Mouse (Mus musculus) limb, embryonic 11.5 days (tissue): ENCODE measurements around the gene Gpr152. TPM values are rescaled to one million over a fixed set of nuclear protein-coding genes. Genes with fewer than 3 reads are reported as not detected.

ENCODE experiments used
- ATAC-seq: fragments of 200-750 bp; cut with Nextera tagmentation; 2 replicates; pipeline ENCODE4 v1.8.0; 2017; ENCODE audit warnings: low read depth; ENCODE audit not compliant: insufficient number of reproducible peaks, low FRiP score, low TSS enrichment
- DNase-seq: peaks from one replicate; pipeline ENCODE4 v3.0.0-alpha.2; 2015; ENCODE audit warnings: low spot score
- H3K27ac ChIP-seq: fragments of 300-500 bp; sonication (generic); replicated peaks from 2 replicates; pipeline ENCODE4 v1.5.1; 2014; ENCODE audit warnings: low read depth, mild to moderate bottlenecking, low read length
- H3K27me3 ChIP-seq: fragments of 300-500 bp; sonication (generic); 2 replicates; pipeline ENCODE4 v1.6.1; 2014; ENCODE audit warnings: mild to moderate bottlenecking, low read length, mixed read lengths; ENCODE audit not compliant: control insufficient read depth, insufficient read depth
- H3K36me3 ChIP-seq: fragments of 300-500 bp; sonication (generic); 2 replicates; pipeline ENCODE4 v1.6.1; 2014; ENCODE audit warnings: mild to moderate bottlenecking, low read length, moderate library complexity, mixed read lengths; ENCODE audit not compliant: control insufficient read depth, insufficient read depth
- H3K4me1 ChIP-seq: fragments of 300-500 bp; sonication (generic); 2 replicates; pipeline ENCODE4 v1.6.1; 2014; ENCODE audit warnings: low read length, mixed read lengths; ENCODE audit not compliant: control insufficient read depth, insufficient read depth
- H3K4me2 ChIP-seq: fragments of 300-500 bp; sonication (generic); 2 replicates; pipeline ENCODE4 v1.6.1; 2014; ENCODE audit warnings: low read depth, mild to moderate bottlenecking, moderate library complexity; ENCODE audit not compliant: severe bottlenecking
- H3K4me3 ChIP-seq: fragments of 300-500 bp; sonication (generic); 2 replicates; pipeline ENCODE4 v1.5.1; 2014; ENCODE audit warnings: low read depth, low read length
- H3K9ac ChIP-seq: fragments of 300-500 bp; sonication (generic); 2 replicates; pipeline ENCODE4 v1.6.1; 2014; ENCODE audit warnings: mild to moderate bottlenecking, low read length
- H3K9me3 ChIP-seq: fragments of 300-500 bp; sonication (generic); 2 replicates; pipeline ENCODE4 v1.6.1; 2016; ENCODE audit warnings: low read length; ENCODE audit not compliant: control insufficient read depth
- WGBS: fragments of 180-500 bp; shearing (Covaris S2); extraction: QIAGEN DNeasy Blood & Tissue Kit; methylation state at CpG from one replicate; pipeline ENCODE4 v1.1.7; 2014; 5-methylcytosine and 5-hydroxymethylcytosine counted together
- polyA plus RNA-seq: library from polyadenylated mRNA; unstranded; fragments of >200 nt; fragmentation: Nextera tagmentation; extraction: Ambion mirVana; gene quantifications from 2 replicates; pipeline ENCODE4 v1.2.1, GENCODE M21; 2014

The Gpr152 gene
- polyA plus RNA-seq, 1 experiment from 2014 or later: not detected

DNA sequence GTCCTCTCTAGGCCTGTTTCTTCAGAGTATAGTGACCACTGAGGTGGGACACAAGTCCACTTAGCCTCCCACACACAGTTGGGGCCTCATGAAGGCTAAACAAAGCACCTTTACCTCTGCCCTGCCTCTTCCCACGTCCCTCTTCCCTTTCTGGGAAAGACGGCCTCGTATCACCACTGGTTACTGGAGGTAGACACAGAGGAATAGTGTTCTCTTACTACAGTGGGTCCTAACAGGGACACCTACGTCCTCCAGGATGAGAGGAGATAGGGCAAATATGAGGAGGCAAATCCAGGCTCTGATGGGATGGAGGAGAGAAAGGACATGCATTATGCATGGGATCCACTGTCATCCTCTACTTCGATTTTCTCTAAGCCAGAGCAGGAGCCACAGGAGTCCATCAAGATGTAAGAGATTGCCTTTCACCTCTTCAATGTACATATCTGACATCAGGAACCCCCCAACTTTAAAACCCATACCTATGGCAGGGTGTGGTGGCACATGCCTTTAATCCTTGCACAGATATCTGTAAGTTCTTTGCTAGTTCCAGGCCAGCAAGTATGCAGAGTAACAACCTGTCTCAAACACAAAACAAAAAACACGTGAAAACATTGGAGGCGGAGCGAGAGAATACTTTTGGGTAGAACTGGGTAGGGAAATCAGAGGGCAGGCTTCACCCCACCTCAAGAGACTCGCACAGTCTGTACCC, 8.3 kb downstream of the Gpr152 start:
- H3K4me2 ChIP-seq: peak overlapping the region; percentile 90

DNA sequence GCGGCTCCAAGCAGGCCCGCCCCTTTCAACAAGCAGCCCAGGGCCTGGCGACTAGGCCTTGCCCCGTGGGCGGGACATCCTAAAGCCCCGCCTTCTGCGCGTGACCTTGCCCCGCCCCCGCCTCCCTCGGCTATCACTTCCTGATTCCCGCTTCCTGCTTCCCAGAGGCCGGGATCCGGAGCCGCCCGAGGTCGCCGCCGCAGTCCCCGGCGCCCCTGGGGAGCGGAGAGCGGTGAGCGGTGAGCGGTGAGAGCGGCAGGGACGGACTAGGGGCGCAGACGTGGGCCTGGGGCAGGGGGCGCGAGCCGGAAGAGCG, 8.9 kb downstream of the Gpr152 start, which contains the start of gene Coro1b:
Gene Coro1b, plus strand, starts transcription at position 129 of the 316 bp plus-strand sequence.
- ATAC-seq (peak; percentile 92), DNase-seq (peak; percentile 98)
- peak within 1 kb of the TSS; percentile 85 for H3K9ac ChIP-seq
- peaks cover 11% of the 10 kb centered on the region for H3K36me3 ChIP-seq
- H3K4me3 ChIP-seq: peak within 1 kb of the TSS; percentile 86
- under 1% methylated on average over 20 of the region's 33 CpGs for WGBS
- peaks cover 15% of the 10 kb centered on the region for H3K4me1 ChIP-seq
- peak within 1 kb of the TSS; percentile 90 for H3K4me2 ChIP-seq
- H3K27me3 ChIP-seq: no peaks in the 10 kb centered on the region
- H3K9me3 ChIP-seq: no peaks in the 10 kb centered on the region
- 0 out of 2 replicates have a peak within 1 kb of the TSS, but pooled peaks have one; percentile 36 for H3K27ac ChIP-seq

More for the DNA sequence above, 8.3 kb downstream of the Gpr152 start:
- Histone ChIP-seq H3K9me3 (no peaks in the 10 kb centered on the region), H3K4me1 (peaks cover 15% of the 10 kb centered on the region), H3K9ac (peak overlapping the region; percentile 85), H3K36me3 (peaks cover 11% of the 10 kb centered on the region), H3K4me3 (peak overlapping the region; percentile 86), H3K27ac (no peak overlapping the region), H3K27me3 (no peaks in the 10 kb centered on the region)
- ATAC-seq (no peak), DNase-seq (no peak)
- WGBS: 41% methylated on average over 9 of the region's 9 CpGs

DNA sequence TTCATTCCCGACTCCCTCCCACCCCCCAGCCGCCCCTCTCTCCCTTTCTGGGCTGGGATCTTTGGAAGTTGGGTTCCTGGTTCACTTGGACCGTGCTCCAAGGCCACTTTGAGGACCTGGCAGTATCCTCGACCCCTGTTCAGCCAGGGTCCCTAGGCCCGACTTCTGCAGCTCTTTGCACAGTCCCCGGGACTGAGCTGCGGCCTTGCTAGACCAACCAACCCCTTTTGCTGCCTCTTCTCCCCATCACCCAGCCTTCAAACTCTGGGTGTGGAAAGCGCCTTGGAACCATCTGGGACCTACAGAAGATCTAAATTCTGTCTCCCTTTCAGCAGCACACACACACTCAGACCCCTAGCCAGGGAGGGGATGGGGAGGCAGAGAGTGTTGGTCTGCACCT, 9.2 kb downstream of the Gpr152 start:
- Histone ChIP-seq H3K27ac (0 out of 2 replicates have a peak overlapping the region, but pooled peaks have one; percentile 36), H3K36me3 (peaks cover 11% of the 10 kb centered on the region), H3K27me3 (no peaks in the 10 kb centered on the region), H3K9me3 (no peaks in the 10 kb centered on the region), H3K9ac (peak overlapping the region; percentile 85), H3K4me1 (peaks cover 15% of the 10 kb centered on the region), H3K4me3 (peak overlapping the region; percentile 86), H3K4me2 (peak overlapping the region; percentile 90)
- 4% methylated on average over 8 of the region's 8 CpGs for WGBS
- no peak for ATAC-seq
- DNase-seq: no peak

GRCm38 (mm10) chr19:4149283-4149682, 9.7 kb downstream of the Gpr152 start:
- Histone ChIP-seq H3K9ac (peak overlapping the region; percentile 85), H3K4me2 (peak overlapping the region; percentile 90), H3K9me3 (no peaks in the 10 kb centered on the region), H3K4me1 (peaks cover 15% of the 10 kb centered on the region), H3K27ac (no peak overlapping the region), H3K27me3 (no peaks in the 10 kb centered on the region), H3K4me3 (peak overlapping the region; percentile 86), H3K36me3 (peaks cover 11% of the 10 kb centered on the region)
- no peak for DNase-seq
- ATAC-seq: no peak
- WGBS: 82% methylated on average over 11 of the region's 11 CpGs

DNA sequence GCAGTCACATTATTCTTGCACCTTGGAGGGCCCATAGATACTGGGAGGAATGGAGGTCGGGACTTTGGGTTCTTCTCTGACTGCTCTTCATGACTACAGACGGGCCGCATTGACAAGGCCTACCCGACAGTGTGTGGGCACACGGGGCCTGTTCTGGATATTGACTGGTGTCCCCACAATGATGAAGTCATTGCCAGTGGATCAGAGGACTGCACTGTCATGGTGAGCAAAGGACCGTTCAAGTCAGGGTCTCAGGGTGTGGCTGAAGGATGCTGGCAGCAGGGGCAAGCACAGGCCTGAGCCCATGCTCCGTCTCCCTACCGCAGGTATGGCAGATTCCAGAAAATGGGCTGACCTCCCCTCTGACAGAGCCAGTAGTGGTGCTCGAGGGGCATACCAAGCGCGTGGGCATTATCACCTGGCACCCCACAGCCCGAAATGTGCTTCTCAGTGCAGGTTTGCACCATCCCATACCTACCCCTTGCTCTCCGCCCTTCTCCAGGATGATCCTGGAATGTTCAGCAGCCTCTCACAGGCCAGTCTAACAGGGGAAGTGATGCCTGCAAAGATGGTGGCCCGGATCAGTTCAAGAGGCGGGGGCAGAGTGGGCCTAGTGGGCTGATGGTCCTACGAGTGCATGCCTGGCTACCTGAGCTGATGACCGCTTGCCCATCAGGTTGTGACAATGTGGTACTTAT, 10.3 kb downstream of the Gpr152 start:
- ATAC-seq (no peak), DNase-seq (no peak)
- no peak overlapping the region for H3K4me3 ChIP-seq
- peaks cover 11% of the 10 kb centered on the region for H3K36me3 ChIP-seq
- H3K4me1 ChIP-seq: peaks cover 15% of the 10 kb centered on the region
- no peak overlapping the region for H3K27ac ChIP-seq
- H3K9me3 ChIP-seq: no peaks in the 10 kb centered on the region
- H3K9ac ChIP-seq: no peak overlapping the region
- no peak overlapping the region for H3K4me2 ChIP-seq
- no peaks in the 10 kb centered on the region for H3K27me3 ChIP-seq
- 96% methylated on average over 17 of the region's 17 CpGs for WGBS

- WGBS: 91% methylated on average over 22 of the region's 22 CpGs
- Histone ChIP-seq H3K27ac (no peak overlapping the region), H3K9me3 (no peaks in the 10 kb centered on the region), H3K4me2 (no peak overlapping the region), H3K4me1 (peaks cover 15% of the 10 kb centered on the region), H3K4me3 (no peak overlapping the region), H3K27me3 (no peaks in the 10 kb centered on the region), H3K36me3 (peaks cover 11% of the 10 kb centered on the region), H3K9ac (no peak overlapping the region)
- DNase-seq (no peak), ATAC-seq (no peak)
Measured at GRCm38 (mm10) chr19:4150567-4151487, 11.2 kb downstream of the Gpr152 start.

DNA sequence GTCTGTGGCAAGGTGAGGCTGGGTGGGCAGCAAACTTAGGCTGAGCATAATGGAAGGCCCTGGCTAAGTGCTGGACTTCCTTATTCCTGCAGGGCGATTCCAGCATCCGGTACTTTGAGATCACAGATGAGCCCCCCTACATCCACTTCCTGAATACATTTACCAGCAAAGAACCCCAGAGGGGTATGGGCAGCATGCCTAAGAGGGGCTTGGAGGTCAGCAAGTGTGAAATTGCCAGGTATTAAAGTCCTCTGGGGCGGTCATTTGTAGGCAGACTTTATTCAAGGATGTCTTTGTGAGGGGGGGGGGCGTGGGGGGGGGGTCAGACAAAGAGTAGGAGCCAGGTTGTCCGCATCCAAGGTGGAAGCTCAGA, 11.9 kb downstream of the Gpr152 start:
- WGBS: 72% methylated on average over 5 of the region's 5 CpGs
- Histone ChIP-seq H3K36me3 (peaks cover 17% of the 10 kb centered on the region), H3K9ac (no peak overlapping the region), H3K4me3 (no peak overlapping the region), H3K27me3 (no peaks in the 10 kb centered on the region), H3K4me1 (peaks cover 15% of the 10 kb centered on the region), H3K27ac (no peak overlapping the region), H3K9me3 (no peaks in the 10 kb centered on the region), H3K4me2 (no peak overlapping the region)
- DNase-seq (no peak), ATAC-seq (no peak)

DNA sequence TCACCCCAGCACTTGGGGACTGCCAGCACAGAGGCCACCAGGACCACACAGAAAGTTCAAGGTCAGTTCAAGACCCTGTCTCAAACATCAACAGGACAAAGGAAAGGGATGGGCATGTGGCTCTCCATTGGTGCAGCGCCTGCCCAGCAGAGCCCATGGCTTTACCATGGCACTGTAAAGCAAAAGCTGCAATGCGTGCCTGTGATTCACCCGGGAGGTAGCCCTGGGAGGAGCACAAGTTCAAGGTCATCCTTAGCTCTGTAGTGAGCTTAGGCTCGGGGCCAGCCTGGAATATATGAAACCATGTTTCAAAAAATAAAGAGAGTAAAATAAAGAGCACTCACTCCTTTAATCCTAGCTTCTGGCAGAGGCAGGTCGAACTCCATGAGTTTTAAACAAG, 12.3 kb downstream of the Gpr152 start:
- H3K9me3 ChIP-seq: no peaks in the 10 kb centered on the region

More for the DNA sequence above, 12.3 kb downstream of the Gpr152 start:
- H3K4me3 ChIP-seq: no peak overlapping the region
- H3K27me3 ChIP-seq: no peaks in the 10 kb centered on the region
- ATAC-seq: no peak
- H3K36me3 ChIP-seq: peaks cover 17% of the 10 kb centered on the region
- no peak overlapping the region for H3K9ac ChIP-seq
- DNase-seq: no peak
- no peak overlapping the region for H3K4me2 ChIP-seq
- 91% methylated on average over 5 of the region's 5 CpGs for whole genome bisulfite sequencing
- H3K4me1 ChIP-seq: peaks cover 15% of the 10 kb centered on the region
- H3K27ac ChIP-seq: no peak overlapping the region
